Mouse (Mus musculus): ENCODE data around the gene Rps15a. TPM values are rescaled to one million over a fixed set of nuclear protein-coding genes. Genes with fewer than 3 reads are reported as not detected.

The Rps15a gene
- polyA plus RNA-seq, 1 experiment from 2014 or later: 623 TPM

GRCm38 (mm10) chr7:118125736-118126135 lies 9.7 kb upstream of the Rps15a start:
- H3K36me3 ChIP-seq (ENCODE audit: control insufficient read depth, insufficient read depth, low read length): 0 out of 2 replicates have a peak, but pooled peaks cover 3% of the 10 kb centered on the region
- TF ChIP-seq EP300 (optimal IDR thresholded peaks at IDR 0.05) (no peak), CTCF (IDR thresholded peaks at IDR 0.05; ENCODE audit: low read depth) (no peak)

GRCm38 (mm10) chr7:118123512-118124411 lies 7.8 kb upstream of the Rps15a start:
- 67% methylated on average over 4 of the region's 4 CpGs for WGBS
- DNase-seq (ENCODE audit: low spot score): no peak
- no peaks in the 10 kb centered on the region; the same call in 1 of the 2 replicates for H3K4me1 ChIP-seq (replicated peaks; ENCODE audit: control insufficient read depth, insufficient read depth)
- ATAC-seq (ENCODE audit: low FRiP score, low TSS enrichment): no peak
- no peak overlapping the region for H3K9ac ChIP-seq (ENCODE audit: low read length)
- TF ChIP-seq CTCF (IDR thresholded peaks at IDR 0.05; ENCODE audit: low read depth) (no peak), EP300 (optimal IDR thresholded peaks at IDR 0.05) (no peak)
- no peak overlapping the region for H3K27ac ChIP-seq (replicated peaks)
- peaks cover 15% of the 10 kb centered on the region for H3K36me3 ChIP-seq (ENCODE audit: control insufficient read depth, insufficient read depth, low read length)
- no peak overlapping the region for H3K4me3 ChIP-seq (ENCODE audit: low read depth, low read length)
- H3K9me3 ChIP-seq (ENCODE audit: control insufficient read depth, low read length): no peaks in the 10 kb centered on the region
- no peak overlapping the region for H3K4me2 ChIP-seq (replicated peaks; ENCODE audit: low read depth)
- no peaks in the 10 kb centered on the region for H3K27me3 ChIP-seq (ENCODE audit: control insufficient read depth, insufficient read depth, low read length)

More at GRCm38 (mm10) chr7:118125736-118126135, 9.7 kb upstream of the Rps15a start:
- Histone ChIP-seq H3K27me3 (ENCODE audit: control insufficient read depth, insufficient read depth, low read length) (no peaks in the 10 kb centered on the region), H3K4me1 (replicated peaks; ENCODE audit: control insufficient read depth, insufficient read depth) (no peaks in the 10 kb centered on the region), H3K4me2 (replicated peaks; ENCODE audit: low read depth) (no peak overlapping the region), H3K27ac (replicated peaks) (no peak overlapping the region), H3K4me3 (ENCODE audit: low read depth, low read length) (no peak overlapping the region), H3K9me3 (ENCODE audit: control insufficient read depth, low read length) (no peaks in the 10 kb centered on the region), H3K9ac (ENCODE audit: low read length) (no peak overlapping the region)
- DNase-seq (ENCODE audit: low spot score): no peak
- ATAC-seq (ENCODE audit: low FRiP score, low TSS enrichment): no peak

DNA sequence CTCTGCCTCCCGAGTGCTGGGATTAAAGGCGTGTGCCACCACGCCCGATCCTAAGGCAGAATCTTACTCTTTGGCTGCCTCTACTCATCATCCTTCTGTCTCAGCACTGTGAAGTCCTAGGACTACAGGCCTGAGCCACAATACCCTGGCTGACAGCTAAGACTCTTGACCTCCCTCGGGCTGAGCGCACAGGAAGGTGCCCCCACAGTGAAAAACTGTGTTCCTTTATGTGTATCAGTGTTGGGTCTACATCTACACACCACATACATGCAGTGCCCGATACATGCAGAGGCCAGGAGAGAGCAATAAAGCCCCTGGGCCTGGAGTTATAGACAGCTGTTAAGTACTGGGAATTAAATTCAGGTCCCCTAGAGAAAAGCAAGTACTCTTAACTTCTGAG lies 6.2 kb upstream of the Rps15a start:
- Histone ChIP-seq H3K4me2 (replicated peaks; ENCODE audit: low read depth) (no peak overlapping the region), H3K4me1 (replicated peaks; ENCODE audit: control insufficient read depth, insufficient read depth) (no peaks in the 10 kb centered on the region; the same call in 1 of the 2 replicates), H3K27me3 (ENCODE audit: control insufficient read depth, insufficient read depth, low read length) (no peaks in the 10 kb centered on the region), H3K4me3 (ENCODE audit: low read depth, low read length) (no peak overlapping the region), H3K9ac (ENCODE audit: low read length) (no peak overlapping the region), H3K27ac (replicated peaks) (no peak overlapping the region), H3K9me3 (ENCODE audit: control insufficient read depth, low read length) (no peaks in the 10 kb centered on the region), H3K36me3 (ENCODE audit: control insufficient read depth, insufficient read depth, low read length) (peaks cover 15% of the 10 kb centered on the region)
- no peak for DNase-seq (ENCODE audit: low spot score)
- no peak for ATAC-seq (ENCODE audit: low FRiP score, low TSS enrichment)
- no peak for TF ChIP-seq CTCF (IDR thresholded peaks at IDR 0.05; ENCODE audit: low read depth)
- TF ChIP-seq EP300 (optimal IDR thresholded peaks at IDR 0.05): no peak
- WGBS: 97% methylated on average over 7 of the region's 7 CpGs

GRCm38 (mm10) chr7:118120654-118121053 lies 4.7 kb upstream of the Rps15a start:
- Histone ChIP-seq H3K4me1 (replicated peaks; ENCODE audit: control insufficient read depth, insufficient read depth) (no peaks in the 10 kb centered on the region; the same call in 1 of the 2 replicates), H3K4me3 (ENCODE audit: low read depth, low read length) (no peak overlapping the region), H3K36me3 (ENCODE audit: control insufficient read depth, insufficient read depth, low read length) (peaks cover 12% of the 10 kb centered on the region), H3K4me2 (replicated peaks; ENCODE audit: low read depth) (no peak overlapping the region), H3K9ac (ENCODE audit: low read length) (no peak overlapping the region), H3K27me3 (ENCODE audit: control insufficient read depth, insufficient read depth, low read length) (no peaks in the 10 kb centered on the region), H3K27ac (replicated peaks) (no peak overlapping the region), H3K9me3 (ENCODE audit: control insufficient read depth, low read length) (no peaks in the 10 kb centered on the region)
- ATAC-seq (ENCODE audit: low FRiP score, low TSS enrichment) (no peak), DNase-seq (ENCODE audit: low spot score) (no peak)
- TF ChIP-seq CTCF (IDR thresholded peaks at IDR 0.05; ENCODE audit: low read depth): no peak
- no peak for TF ChIP-seq EP300 (optimal IDR thresholded peaks at IDR 0.05)
- 76% methylated on average over 1 of the region's 1 CpGs for WGBS

DNA sequence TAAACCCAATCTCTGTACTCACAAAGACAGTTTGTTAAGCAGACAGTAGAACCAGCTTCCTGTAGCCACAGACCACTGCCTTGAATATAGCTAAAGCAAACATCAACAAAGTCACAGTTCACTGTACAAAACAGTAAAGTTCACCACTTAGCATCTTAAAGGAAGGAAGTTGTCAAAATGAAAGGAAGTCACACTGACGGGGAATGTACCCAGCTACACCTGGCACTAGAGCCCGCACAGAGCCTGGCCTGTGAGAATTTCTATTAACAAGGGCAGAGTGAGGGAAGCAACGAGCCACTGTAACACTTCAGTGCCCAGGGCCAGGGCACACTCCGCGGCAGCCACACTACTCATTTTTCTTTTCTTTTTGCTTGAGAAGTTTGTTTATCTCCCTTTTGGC lies 4.0 kb upstream of the Rps15a start:
- Histone ChIP-seq H3K27ac (replicated peaks) (peak overlapping the region; percentile 40; the same call in 1 of the 2 replicates), H3K4me1 (replicated peaks; ENCODE audit: control insufficient read depth, insufficient read depth) (peaks cover 2% of the 10 kb centered on the region; the same call in 1 of the 2 replicates), H3K4me2 (replicated peaks; ENCODE audit: low read depth) (no peak overlapping the region), H3K27me3 (ENCODE audit: control insufficient read depth, insufficient read depth, low read length) (no peaks in the 10 kb centered on the region), H3K9me3 (ENCODE audit: control insufficient read depth, low read length) (no peaks in the 10 kb centered on the region), H3K9ac (ENCODE audit: low read length) (no peak overlapping the region), H3K4me3 (ENCODE audit: low read depth, low read length) (no peak overlapping the region), H3K36me3 (ENCODE audit: control insufficient read depth, insufficient read depth, low read length) (peaks cover 12% of the 10 kb centered on the region)
- 69% methylated on average over 5 of the region's 5 CpGs for WGBS
- no peak for ATAC-seq (ENCODE audit: low FRiP score, low TSS enrichment)
- no peak for TF ChIP-seq EP300 (optimal IDR thresholded peaks at IDR 0.05)
- TF ChIP-seq CTCF (IDR thresholded peaks at IDR 0.05; ENCODE audit: low read depth): no peak
- no peak for DNase-seq (ENCODE audit: low spot score)

DNA sequence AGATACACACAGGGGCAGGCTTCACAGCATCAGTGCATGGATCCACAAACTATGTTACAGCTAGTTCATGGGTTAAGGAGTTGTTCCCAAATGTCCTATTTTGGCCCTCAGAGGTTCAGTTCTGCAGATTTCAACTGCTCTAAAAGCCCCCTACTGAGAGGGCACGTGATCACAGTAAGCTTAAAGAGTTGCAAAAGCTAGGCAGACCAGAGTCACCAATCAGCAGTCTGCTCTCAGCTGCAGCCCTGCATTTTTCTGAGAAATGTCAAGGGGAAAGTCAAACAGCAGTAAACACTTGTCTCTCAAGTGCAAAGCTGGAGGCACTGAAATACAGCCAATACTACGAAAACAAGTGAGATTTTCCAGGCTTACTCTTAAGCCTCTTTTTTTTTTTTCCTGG lies 3.2 kb upstream of the Rps15a start:
- Histone ChIP-seq H3K4me1 (replicated peaks; ENCODE audit: control insufficient read depth, insufficient read depth) (peaks cover 5% of the 10 kb centered on the region; the same call in 1 of the 2 replicates), H3K4me3 (ENCODE audit: low read depth, low read length) (no peak overlapping the region), H3K27ac (replicated peaks) (no peak overlapping the region), H3K9me3 (ENCODE audit: control insufficient read depth, low read length) (no peaks in the 10 kb centered on the region), H3K4me2 (replicated peaks; ENCODE audit: low read depth) (no peak overlapping the region), H3K9ac (ENCODE audit: low read length) (0 out of 2 replicates have a peak overlapping the region, but pooled peaks have one; percentile 23), H3K27me3 (ENCODE audit: control insufficient read depth, insufficient read depth, low read length) (no peaks in the 10 kb centered on the region), H3K36me3 (ENCODE audit: control insufficient read depth, insufficient read depth, low read length) (peaks cover 12% of the 10 kb centered on the region)
- WGBS: 33% methylated on average over 2 of the region's 2 CpGs
- no peak for TF ChIP-seq CTCF (IDR thresholded peaks at IDR 0.05; ENCODE audit: low read depth)
- no peak for TF ChIP-seq EP300 (optimal IDR thresholded peaks at IDR 0.05)
- DNase-seq (ENCODE audit: low spot score) (no peak), ATAC-seq (ENCODE audit: low FRiP score, low TSS enrichment) (no peak)
